Mouse (Mus musculus): ENCODE measurements around the gene Dock7.

Gene Dock7

DNA sequence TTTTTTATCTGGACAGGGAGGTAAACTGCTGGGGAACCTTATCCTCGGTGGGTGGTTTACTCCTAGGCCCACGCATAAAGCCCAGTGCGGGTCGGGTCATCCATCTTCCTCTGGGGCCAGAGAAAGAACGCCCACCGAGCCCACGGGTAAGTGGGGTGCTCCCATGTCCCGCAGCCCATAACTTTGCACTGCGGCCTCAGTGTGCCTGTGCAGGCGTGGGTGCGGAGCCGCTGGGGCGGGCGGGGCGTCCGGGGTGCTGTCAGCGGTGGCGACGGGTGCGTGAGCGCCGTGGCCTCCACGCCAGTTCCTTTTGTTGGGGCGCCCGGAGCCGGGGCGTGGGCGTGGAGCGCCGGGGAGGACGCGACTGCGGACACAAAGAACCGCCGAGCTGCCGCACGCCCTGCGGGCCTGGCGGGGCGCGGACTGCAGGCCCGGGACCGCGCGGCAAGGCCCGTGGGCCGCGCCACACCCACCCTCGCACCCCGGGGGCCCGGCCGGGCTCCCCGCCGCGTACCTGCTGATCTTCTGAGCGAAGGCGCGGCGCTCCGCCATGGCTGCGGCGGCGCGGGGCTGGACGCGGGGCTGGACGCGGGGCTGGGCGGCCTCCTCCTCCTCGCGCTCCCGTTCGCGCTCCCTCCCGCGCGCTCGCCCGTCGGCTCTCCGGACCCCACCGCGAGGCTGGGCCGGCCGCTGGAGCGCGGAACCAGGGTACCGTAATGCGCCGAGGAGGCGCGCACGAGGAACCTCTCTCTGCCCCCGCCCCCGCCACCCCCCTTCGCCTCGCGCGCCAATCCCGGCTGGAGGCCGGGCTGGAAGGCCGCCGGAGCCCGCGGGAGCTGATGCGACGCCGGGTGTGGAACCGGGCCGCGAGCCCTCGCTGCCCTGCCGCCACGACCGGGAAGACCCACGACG is at the start of gene Dock7:
TSS of gene Dock7 (minus strand) at position 705 of the 912 bp plus-strand sequence.
- peak; percentile 93 for DNase-seq

GRCm38 (mm10) chr4:99168869-99169268 is 48.2 kb upstream of the Dock7 start:
- no peak for DNase-seq

DNA sequence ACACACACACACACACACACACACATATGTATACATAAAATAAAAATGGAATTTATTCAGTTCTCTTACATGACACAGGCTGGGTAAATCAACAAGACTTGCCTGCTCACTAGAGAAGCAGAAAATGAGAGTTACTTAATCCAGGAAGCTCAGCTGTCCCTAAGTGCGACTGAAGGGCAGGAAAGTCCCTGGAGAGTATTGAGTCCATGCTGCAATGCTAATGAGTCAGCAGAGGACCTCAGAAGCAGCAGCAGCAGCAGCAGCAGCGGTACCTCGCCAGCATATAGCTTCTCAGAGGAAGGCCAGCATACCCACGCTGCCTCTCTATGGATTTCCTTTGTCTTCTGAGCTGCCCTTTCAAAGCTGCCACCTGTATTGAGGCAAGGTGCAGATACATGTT is 42.8 kb upstream of the Dock7 start:
- DNase-seq, result peak; percentile 39

DNA sequence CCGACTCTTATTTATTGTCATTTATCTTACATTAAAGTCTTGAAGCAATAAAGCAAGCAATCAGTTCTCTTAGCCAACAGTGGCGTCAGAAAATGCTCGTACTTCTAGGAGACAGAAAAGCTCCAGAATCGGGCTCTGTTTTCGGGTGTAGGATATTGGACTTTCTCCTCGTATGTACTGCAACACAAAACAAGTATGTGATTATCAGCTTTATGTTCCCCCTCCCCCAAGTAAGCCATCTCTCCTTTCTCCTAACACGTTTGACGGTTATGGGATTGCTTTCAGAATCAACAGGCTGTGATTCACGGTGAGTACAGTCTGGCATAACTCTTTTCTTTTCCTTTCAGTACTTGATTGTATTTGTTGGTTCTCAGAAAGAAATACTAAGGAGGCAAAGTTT is 42.3 kb upstream of the Dock7 start:
- DNase-seq, result no peak

GRCm38 (mm10) chr4:99161457-99161971 is 40.8 kb upstream of the Dock7 start:
- peak; percentile 30 for DNase-seq

- no peak for DNase-seq
These were observed 40.2 kb upstream of the Dock7 start for GRCm38 (mm10) chr4:99160899-99161298.

- peak; percentile 35 for DNase-seq
These were observed 39.7 kb upstream of the Dock7 start for GRCm38 (mm10) chr4:99160414-99160813.

- no peak for DNase-seq
These were observed 37.8 kb upstream of the Dock7 start for GRCm38 (mm10) chr4:99158495-99158894.

- no peak for DNase-seq
These were observed 36.1 kb upstream of the Dock7 start for GRCm38 (mm10) chr4:99156641-99157307.

DNA sequence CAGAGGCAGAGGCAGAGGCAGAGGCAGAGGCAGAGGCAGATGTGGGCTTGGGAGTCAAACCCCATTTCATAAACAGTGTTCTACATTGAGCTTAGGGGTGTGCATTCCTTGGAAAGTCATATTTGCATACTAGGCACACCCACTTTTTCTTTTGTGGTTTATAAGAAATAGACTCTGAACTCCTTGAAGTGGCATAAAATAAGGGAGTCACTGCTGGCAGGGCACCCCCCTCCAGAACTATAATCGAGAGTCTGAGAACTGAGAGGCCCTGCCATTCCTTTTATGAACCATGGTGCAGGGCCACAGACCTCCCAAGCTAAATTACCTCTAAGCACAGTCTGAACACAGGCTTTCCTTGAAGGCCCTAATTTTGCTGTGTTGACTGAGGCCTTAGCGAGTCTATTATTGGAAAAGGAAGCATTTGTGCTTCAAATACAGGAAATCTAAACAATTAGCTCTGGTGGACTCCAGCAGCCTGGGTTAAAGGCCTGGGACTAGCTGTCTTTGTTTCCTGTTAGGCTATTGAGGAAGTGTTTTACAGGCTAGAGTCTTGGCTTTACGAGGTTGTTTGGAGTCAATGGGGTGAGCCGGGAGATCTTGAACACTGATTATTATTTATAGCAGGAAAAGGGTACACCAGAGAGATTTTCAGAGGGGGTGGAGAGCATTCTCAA is 31.3 kb upstream of the Dock7 start:
- no peak for DNase-seq

DNA sequence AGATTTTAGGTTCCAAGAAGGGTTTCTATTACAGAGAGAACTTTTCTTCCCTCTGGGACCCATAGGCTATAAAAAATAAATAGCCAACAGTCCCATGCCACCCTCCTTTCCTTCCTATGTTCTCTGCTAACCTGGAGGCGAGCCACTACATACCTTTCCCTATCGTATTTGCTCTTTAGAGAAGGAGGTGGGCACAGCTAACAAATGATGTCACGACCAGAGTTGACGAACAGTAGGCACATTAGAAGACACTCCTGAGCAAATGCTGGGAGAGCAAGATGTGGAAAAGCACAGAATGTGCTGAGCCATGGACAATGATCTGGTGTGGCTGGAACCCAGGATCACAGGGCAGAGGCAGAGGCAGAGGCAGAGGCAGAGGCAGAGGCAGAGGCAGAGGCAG is 30.7 kb upstream of the Dock7 start:
- no peak for DNase-seq

GRCm38 (mm10) chr4:99143323-99143722 is 22.6 kb upstream of the Dock7 start:
- no peak for DNase-seq

DNA sequence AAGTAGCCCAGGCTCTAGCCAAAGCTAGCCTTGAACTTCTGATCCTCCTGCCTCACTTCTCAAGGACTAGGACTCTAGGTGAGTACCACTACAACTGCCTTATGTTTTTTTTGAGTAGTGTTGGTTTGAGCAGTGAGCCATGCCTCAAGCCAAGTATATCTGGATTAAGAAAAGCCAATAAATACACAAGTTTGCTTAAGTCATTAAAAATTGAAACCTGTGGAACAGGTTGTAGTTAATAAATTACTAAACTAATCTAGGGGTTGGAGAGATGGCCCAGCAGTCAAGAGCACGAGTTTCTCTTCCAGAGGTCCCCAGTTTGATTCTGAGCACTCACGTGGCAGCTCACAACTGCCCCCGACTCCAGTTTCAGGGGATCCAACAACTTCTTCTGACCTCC is 20.9 kb upstream of the Dock7 start:
- DNase-seq, result no peak

GRCm38 (mm10) chr4:99141171-99141570 is 20.5 kb upstream of the Dock7 start:
- DNase-seq, result no peak

DNA sequence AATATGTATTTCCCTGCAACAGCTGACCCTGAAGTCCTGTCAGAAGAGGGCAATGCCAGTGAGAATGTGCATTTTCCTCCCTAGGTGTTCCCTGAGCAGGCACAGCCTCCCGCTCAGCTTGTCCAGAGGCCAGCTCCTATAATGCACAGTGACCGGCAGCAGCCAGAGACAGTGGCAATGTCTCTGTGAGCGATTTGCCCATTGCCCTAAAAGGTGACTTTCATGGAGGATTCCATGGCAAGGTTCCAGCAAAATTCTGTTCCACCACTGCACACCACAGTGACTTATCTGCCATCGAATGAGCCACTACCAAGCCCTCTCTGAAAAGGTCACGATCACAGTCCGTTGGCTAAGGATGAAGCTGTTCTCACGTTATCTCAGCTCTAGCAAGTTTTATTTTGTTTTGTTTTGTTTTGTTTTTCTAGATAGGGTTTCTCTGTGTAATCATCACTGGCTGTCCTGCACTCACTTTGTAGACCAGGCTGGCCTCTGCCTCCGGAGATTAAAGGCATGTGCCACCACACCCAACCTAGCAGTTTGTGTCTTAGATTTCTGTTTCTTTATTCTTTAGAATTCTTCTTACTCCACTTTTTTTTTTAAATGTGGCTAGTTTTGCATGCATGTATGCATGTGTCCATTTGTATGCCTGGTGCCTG is 17.4 kb upstream of the Dock7 start:
- no peak for DNase-seq

- DNase-seq, result no peak
These were observed 13.8 kb upstream of the Dock7 start for GRCm38 (mm10) chr4:99134522-99134921.

DNA sequence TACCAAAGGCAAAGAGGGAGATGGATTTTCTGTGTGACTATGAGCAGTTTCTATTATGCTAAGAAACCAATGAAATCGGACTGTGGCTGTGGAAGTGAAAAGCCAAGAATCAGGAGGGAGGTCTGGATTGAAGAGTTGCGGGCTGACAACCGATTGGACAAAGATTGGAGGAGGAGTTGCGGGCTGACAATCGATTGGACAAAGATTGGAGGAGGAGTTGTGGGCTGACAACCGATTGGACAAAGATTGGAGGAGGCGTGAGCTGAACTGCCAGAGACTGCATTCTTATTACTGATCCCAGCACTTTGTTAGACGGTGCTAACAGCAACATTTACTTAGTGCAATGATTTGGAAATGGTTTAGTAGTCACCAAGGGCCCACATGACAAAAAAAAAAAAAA is 12.6 kb upstream of the Dock7 start:
- DNase-seq, result no peak

DNA sequence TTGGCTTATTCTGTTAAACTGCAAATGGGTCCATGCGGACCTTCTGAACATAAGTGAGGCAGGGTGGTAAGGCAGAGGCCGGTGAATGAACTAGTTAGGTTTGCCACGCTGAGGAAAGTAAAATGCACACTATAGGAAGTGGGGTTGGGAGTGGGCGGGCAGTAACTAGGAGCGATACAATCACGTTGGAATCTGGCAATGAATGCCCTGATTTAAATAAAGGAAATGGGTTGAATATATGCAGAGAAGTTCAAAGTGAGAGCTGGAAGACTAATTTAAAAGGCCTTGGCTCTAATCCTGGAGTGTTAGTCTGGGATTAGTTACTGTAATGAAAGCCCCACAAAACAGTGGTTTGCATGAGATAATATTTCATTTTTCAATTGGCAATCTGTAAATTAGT is 12.0 kb upstream of the Dock7 start:
- no peak for DNase-seq

- no peak for DNase-seq
These were observed 10.5 kb upstream of the Dock7 start for GRCm38 (mm10) chr4:99131227-99131653.

GRCm38 (mm10) chr4:99123546-99123945 is 2.8 kb upstream of the Dock7 start:
- DNase-seq, result no peak

DNA sequence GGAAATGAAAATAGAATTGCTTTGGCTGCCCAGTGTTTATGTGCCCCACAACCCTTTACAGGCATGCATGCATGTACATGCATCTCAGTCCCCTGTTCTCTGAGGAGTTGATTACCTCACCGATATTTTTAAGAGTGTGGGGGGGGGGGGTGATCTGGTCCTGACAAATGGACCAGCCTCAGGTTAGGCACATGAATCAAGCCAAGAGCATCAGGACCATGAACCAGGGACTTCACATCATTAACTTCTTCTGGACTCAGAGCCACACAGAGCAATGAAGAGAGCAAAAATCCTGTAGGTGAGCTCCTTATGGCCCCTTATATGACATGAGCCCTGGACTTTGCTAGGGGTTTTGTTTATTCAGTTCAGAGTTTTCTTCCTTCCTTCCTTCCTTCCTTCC is 2.1 kb upstream of the Dock7 start:
- DNase-seq, result no peak

DNA sequence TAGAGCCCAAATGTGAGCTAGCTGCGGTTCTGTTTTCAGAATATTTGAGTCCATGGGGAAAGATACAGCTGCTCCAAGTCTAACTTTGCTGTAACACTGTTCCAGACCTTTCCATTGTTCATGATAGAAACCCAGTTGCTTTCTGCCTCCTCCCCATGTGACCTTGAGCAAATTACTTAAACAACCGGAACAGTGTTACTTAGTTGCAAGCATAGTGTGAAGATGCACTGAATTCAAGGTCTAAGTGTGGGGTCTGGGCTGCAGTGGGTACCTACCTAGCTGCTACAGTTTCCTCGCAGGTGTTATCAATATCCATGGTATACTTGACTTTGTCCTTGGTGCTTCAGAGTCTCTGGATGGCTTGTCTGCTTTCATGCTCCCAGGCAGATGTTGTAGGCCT is 1.3 kb upstream of the Dock7 start:
- no peak for DNase-seq

Measured in retina, postnatal 1 day (tissue).